Mouse (Mus musculus): ENCODE data around the gene Gimap4. TPM values are rescaled to one million over a fixed set of nuclear protein-coding genes. Genes with fewer than 3 reads are reported as not detected.

Gene Gimap4
- polyA plus RNA-seq, 1 experiment: 0.31 TPM

DNA sequence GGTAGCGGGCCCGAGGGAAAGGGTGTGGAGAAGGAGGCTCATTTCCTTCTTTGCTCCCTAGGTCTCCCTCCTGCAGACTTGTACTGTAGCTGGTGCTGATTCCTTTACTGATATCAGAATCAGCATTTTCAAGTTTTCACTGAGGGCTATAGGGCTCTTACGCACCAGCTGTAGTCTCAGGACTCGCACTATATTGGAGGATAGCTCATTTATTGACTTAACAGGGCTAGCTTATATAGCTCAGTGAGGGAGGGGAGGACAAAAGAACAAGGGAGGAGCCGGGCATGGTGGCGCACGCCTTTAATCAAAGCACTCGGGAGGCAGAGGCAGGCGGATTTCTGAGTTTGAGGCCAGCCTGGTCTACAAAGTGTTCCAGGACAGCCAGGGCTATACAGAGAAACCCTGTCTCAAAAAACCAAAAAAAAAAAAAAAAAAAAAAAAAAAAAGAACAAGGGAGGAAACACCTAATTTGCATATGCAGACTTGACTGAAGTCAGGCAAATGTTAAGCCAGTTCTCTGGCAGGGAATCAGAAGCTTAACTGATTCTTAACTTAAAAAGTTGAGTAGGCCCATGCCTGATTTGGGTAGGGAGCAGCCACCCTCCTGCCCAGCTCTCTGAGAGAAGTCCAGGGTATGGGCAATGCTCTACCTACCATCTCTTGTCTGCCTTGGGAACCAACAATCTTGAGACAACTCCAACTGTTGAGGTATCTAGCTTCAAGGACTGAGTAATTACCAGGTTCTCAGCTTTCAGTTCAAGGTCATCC, 9.9 kb upstream of the Gimap4 start:
- Histone ChIP-seq H3K4me3 (ENCODE audit: insufficient read depth, low read length) (no peak overlapping the region), H3K27ac (ENCODE audit: insufficient read depth, low read length) (no peak overlapping the region), H3K4me1 (ENCODE audit: control insufficient read depth, insufficient read depth, low read length) (no peaks in the 10 kb centered on the region)
- no peak for TF ChIP-seq POLR2A (IDR thresholded peaks at IDR 0.05; ENCODE audit: extremely low read depth, insufficient read depth, low read length)
- no peak for TF ChIP-seq CTCF (IDR thresholded peaks at IDR 0.05; ENCODE audit: extremely low read depth, insufficient read depth, low read length)

DNA sequence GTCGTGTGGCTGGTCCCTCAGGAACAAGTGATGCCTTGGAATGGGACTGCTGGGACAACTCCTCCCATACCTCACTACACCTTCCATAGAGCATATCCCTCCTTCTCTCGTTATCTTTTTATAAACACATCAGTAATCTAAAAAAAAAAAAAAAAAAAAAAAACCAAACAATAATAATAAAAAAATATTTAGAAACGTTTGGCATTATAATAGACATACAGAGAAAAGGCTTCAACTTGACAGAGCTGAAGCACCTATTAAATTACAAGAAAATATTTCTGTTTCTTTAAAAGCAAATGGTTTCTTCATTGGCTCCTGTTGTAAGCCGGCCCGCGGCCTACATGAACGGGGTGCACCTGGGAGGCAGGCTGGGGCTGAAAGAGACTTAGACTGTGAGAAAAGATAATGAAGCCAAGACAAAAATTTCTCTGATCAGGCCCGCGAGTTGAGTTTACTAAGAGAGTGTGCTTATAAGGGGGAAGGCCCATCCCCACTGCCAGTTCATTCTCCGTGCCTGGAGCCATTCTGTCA, 8.9 kb upstream of the Gimap4 start:
- no peak for TF ChIP-seq CTCF (IDR thresholded peaks at IDR 0.05; ENCODE audit: extremely low read depth, insufficient read depth, low read length)
- TF ChIP-seq POLR2A (IDR thresholded peaks at IDR 0.05; ENCODE audit: extremely low read depth, insufficient read depth, low read length): no peak
- H3K27ac ChIP-seq (ENCODE audit: insufficient read depth, low read length): no peak overlapping the region
- peak overlapping the region; percentile 30; the same call in 1 of the 2 replicates for H3K4me3 ChIP-seq (ENCODE audit: insufficient read depth, low read length)
- no peaks in the 10 kb centered on the region for H3K4me1 ChIP-seq (ENCODE audit: control insufficient read depth, insufficient read depth, low read length)

GRCm38 (mm10) chr6:48675931-48676859, 8.2 kb upstream of the Gimap4 start, which contains the start of gene Gimap9:
Gene Gimap9 (plus strand): TSS chr6:48676129.
- TF ChIP-seq POLR2A (IDR thresholded peaks at IDR 0.05; ENCODE audit: extremely low read depth, insufficient read depth, low read length): no peak
- no peak for TF ChIP-seq CTCF (IDR thresholded peaks at IDR 0.05; ENCODE audit: extremely low read depth, insufficient read depth, low read length)
- no peak within 1 kb of the TSS for H3K27ac ChIP-seq (ENCODE audit: insufficient read depth, low read length)
- no peaks in the 10 kb centered on the region for H3K4me1 ChIP-seq (ENCODE audit: control insufficient read depth, insufficient read depth, low read length)
- H3K4me3 ChIP-seq (ENCODE audit: insufficient read depth, low read length): peak within 1 kb of the TSS; percentile 30; the same call in 1 of the 2 replicates

DNA sequence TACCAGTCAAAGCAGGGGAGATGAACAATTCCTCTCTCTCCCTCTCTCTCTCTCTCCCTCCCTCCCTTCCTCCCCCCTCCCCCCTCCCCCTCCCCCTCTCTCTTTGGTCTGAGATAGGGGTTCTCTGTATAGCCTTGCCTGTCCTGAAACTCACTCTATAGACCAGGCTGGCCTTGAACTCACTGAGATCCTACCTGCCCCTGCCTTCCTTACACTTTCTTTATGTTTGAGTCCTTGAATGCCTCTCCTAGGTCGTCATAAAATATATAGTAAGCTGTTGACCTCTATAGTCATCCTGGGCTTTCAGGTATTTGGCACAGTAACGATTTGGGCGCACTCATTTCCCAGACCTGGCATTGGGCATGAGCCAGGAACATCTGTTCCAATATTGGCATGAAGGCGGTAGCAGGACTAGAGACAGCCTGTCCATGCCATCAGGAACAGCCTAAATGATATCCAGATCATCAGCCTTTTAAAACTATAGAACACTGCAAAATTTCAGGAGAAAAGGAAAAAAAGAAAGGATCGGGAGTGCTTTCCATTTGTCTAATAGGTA, 7.4 kb upstream of the Gimap4 start:
- H3K27ac ChIP-seq (ENCODE audit: insufficient read depth, low read length): no peak overlapping the region
- H3K4me1 ChIP-seq (ENCODE audit: control insufficient read depth, insufficient read depth, low read length): no peaks in the 10 kb centered on the region
- H3K4me3 ChIP-seq (ENCODE audit: insufficient read depth, low read length): no peak overlapping the region
- TF ChIP-seq POLR2A (IDR thresholded peaks at IDR 0.05; ENCODE audit: extremely low read depth, insufficient read depth, low read length) (no peak), CTCF (IDR thresholded peaks at IDR 0.05; ENCODE audit: extremely low read depth, insufficient read depth, low read length) (no peak)

DNA sequence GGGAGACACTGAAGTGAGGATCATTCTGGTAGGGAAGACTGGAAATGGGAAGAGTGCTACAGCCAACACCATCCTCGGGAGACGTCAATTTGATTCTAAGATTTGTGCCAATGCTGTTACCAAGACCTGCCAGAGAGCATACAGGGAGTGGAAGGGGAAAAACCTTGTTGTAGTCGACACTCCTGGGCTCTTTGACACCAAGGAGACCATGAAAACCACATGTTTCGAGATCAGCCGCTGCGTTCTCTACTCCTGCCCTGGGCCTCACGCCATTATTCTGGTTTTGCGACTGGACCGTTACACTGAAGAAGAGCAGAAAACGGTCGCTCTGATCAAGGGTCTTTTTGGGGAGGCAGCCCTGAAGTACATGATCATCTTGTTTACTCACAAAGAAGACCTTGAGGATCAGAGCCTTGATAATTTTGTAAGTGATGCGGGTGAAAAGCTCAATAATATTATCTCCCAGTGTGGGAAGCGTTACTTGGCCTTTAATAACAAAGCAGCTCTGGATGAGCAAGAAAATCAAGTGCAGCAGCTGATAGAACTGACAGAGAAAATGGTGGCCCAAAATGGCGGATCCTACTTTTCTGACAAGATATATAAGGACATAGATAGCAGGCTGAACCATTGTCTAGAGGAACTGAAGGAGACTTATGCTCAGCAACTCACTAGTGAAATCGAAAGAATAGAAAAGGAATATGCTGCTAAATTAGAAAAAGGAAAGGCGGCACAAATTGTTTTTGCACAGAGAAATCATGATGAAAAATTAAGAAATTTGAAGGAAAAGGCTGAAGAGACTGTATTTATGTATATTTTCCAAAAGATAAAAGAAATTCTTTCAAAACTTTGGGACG, 6.6 kb upstream of the Gimap4 start:
- Histone ChIP-seq H3K4me3 (ENCODE audit: insufficient read depth, low read length) (no peak overlapping the region), H3K4me1 (ENCODE audit: control insufficient read depth, insufficient read depth, low read length) (peaks cover 1% of the 10 kb centered on the region; the same call in 1 of the 2 replicates), H3K27ac (ENCODE audit: insufficient read depth, low read length) (no peak overlapping the region)
- TF ChIP-seq CTCF (IDR thresholded peaks at IDR 0.05; ENCODE audit: extremely low read depth, insufficient read depth, low read length) (no peak), POLR2A (IDR thresholded peaks at IDR 0.05; ENCODE audit: extremely low read depth, insufficient read depth, low read length) (no peak)

GRCm38 (mm10) chr6:48678391-48678790, 6.0 kb upstream of the Gimap4 start:
- TF ChIP-seq POLR2A (IDR thresholded peaks at IDR 0.05; ENCODE audit: extremely low read depth, insufficient read depth, low read length): no peak
- TF ChIP-seq CTCF (IDR thresholded peaks at IDR 0.05; ENCODE audit: extremely low read depth, insufficient read depth, low read length): no peak
- Histone ChIP-seq H3K4me3 (ENCODE audit: insufficient read depth, low read length) (no peak overlapping the region), H3K27ac (ENCODE audit: insufficient read depth, low read length) (no peak overlapping the region), H3K4me1 (ENCODE audit: control insufficient read depth, insufficient read depth, low read length) (peaks cover 1% of the 10 kb centered on the region; the same call in 1 of the 2 replicates)

DNA sequence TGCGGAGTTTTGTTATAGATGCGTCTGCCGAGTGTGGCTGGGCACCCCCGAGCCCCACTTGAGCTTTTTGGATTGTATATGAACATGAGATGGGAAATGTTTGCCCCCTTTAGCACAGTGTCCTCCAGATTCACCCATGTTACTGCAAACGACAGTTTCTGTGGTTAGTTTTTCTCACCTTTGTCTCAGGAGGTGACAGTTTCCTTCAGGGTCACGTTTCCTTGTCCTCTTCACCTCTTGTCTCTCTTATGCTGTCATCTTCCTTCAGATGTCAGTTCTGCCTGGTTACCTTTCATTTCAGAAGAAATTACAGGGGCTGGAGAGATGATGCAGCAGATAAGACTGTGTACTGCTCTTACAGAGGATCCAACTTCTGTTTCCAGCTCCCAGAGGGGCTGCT, 4.6 kb upstream of the Gimap4 start:
- Histone ChIP-seq H3K4me3 (ENCODE audit: insufficient read depth, low read length) (no peak overlapping the region), H3K27ac (ENCODE audit: insufficient read depth, low read length) (no peak overlapping the region), H3K4me1 (ENCODE audit: control insufficient read depth, insufficient read depth, low read length) (peaks cover 1% of the 10 kb centered on the region; the same call in 1 of the 2 replicates)
- TF ChIP-seq CTCF (IDR thresholded peaks at IDR 0.05; ENCODE audit: extremely low read depth, insufficient read depth, low read length) (no peak), POLR2A (IDR thresholded peaks at IDR 0.05; ENCODE audit: extremely low read depth, insufficient read depth, low read length) (no peak)

- no peak overlapping the region for H3K27ac ChIP-seq (ENCODE audit: insufficient read depth, low read length)
- H3K4me3 ChIP-seq (ENCODE audit: insufficient read depth, low read length): no peak overlapping the region
- TF ChIP-seq CTCF (IDR thresholded peaks at IDR 0.05; ENCODE audit: extremely low read depth, insufficient read depth, low read length) (no peak), POLR2A (IDR thresholded peaks at IDR 0.05; ENCODE audit: extremely low read depth, insufficient read depth, low read length) (no peak)
- peaks cover 1% of the 10 kb centered on the region; the same call in 1 of the 2 replicates for H3K4me1 ChIP-seq (ENCODE audit: control insufficient read depth, insufficient read depth, low read length)
These were observed 3.9 kb upstream of the Gimap4 start for GRCm38 (mm10) chr6:48680421-48680820.
